Mouse (Mus musculus): ENCODE measurements at regions not wholly inside any gene's neighbourhood (a gene's known extent, or its start where the extent isn't known, plus 50 kb on each side); places are given as distances from the start of the nearest gene placed in this dataset.
A peak's percentile ranks its signal among the peaks of the same experiment; 100 is the strongest.

DNA sequence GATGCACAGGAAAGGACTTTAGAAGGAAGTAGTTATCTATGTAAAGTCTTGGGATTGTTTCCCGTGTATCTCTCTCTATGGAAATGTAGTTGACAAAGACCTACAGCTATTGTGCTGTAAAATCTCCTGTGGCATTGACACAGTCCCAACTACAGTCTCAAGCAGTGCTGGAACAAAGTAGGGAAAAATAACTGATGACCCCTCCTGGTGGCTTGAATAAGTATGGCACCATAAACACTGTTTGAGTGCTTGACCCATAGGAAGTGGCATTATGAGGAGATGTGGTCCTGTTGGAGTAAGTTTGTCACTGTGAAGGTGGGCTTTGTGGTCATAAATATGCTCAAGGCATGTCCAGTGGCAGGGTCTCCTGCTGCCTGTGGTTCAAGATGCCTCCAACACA lies 928.4 kb upstream of the Mms22l start:
- ATAC-seq (ENCODE audit: low FRiP score) (no peak), DNase-seq (ENCODE audit: low spot score, missing footprints) (no peak)
- 65% methylated on average over 1 of the region's 1 CpGs for WGBS
- no peaks in the 10 kb centered on the region for H3K27me3 ChIP-seq (ENCODE audit: control insufficient read depth, insufficient read depth, low read length)
- no peaks in the 10 kb centered on the region for H3K9me3 ChIP-seq (ENCODE audit: control insufficient read depth, low read length)
- H3K9ac ChIP-seq (ENCODE audit: low read length): no peak overlapping the region
- H3K4me2 ChIP-seq: no peak overlapping the region
- no peak overlapping the region for H3K4me3 ChIP-seq (ENCODE audit: low read depth, low read length)
- no peaks in the 10 kb centered on the region for H3K36me3 ChIP-seq (ENCODE audit: control insufficient read depth, insufficient read depth, low read length)
- no peaks in the 10 kb centered on the region for H3K4me1 ChIP-seq (ENCODE audit: control insufficient read depth, insufficient read depth, low read length)
- H3K27ac ChIP-seq (ENCODE audit: low read depth, low read length): no peak overlapping the region

DNA sequence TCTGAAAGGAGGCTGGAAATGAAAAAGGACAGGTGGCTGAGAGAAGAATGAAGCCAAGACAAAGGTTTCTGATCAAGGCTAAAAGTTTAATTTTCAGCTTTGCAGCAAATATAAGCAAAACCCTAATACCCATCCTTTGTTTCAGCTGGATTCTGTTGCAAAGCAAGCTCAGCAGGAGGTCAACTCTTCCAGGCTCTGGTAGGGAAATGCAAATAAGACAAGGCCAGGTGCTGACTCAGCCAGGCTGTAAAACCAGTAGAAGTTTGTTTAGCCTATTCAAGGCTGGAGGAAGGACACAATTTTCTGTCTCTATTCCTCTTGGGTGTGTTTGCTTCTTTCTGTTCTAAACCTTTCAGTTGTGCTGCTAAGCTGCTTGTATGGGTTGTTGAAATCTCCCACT lies 923.2 kb upstream of the Mms22l start:
- Histone ChIP-seq H3K9me3 (ENCODE audit: control insufficient read depth, low read length) (no peaks in the 10 kb centered on the region), H3K4me2 (no peak overlapping the region), H3K4me3 (ENCODE audit: low read depth, low read length) (no peak overlapping the region), H3K4me1 (ENCODE audit: control insufficient read depth, insufficient read depth, low read length) (no peaks in the 10 kb centered on the region), H3K27me3 (ENCODE audit: control insufficient read depth, insufficient read depth, low read length) (no peaks in the 10 kb centered on the region; the same call in 1 of the 2 replicates), H3K27ac (ENCODE audit: low read depth, low read length) (no peak overlapping the region), H3K9ac (ENCODE audit: low read length) (no peak overlapping the region), H3K36me3 (ENCODE audit: control insufficient read depth, insufficient read depth, low read length) (no peaks in the 10 kb centered on the region)
- DNase-seq (ENCODE audit: low spot score, missing footprints): no peak
- ATAC-seq (ENCODE audit: low FRiP score): no peak

DNA sequence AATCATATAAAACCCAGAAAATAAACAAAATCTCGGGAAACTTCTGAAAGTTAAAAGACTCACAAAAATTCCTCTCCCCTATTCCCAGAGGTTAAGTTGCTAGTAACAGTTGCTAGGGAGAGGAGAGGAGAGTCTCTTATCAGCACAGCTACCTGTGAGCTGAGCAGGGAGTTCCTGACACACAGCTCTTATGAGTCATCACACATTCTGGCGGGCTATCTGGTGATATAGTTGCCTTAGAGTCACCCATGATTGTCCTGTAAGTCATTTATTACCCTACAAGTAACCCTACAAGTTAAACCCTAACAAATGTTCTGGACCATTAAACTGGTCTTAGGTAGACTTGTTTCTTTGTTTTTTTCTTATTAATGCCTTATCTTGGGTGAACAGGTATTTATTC lies 908.8 kb upstream of the Mms22l start:
- Histone ChIP-seq H3K27me3 (ENCODE audit: control insufficient read depth, insufficient read depth, low read length) (no peaks in the 10 kb centered on the region), H3K4me2 (no peak overlapping the region), H3K9ac (ENCODE audit: low read length) (no peak overlapping the region), H3K36me3 (ENCODE audit: control insufficient read depth, insufficient read depth, low read length) (no peaks in the 10 kb centered on the region), H3K27ac (ENCODE audit: low read depth, low read length) (no peak overlapping the region), H3K4me1 (ENCODE audit: control insufficient read depth, insufficient read depth, low read length) (peaks cover 6% of the 10 kb centered on the region; the same call in 1 of the 2 replicates), H3K4me3 (ENCODE audit: low read depth, low read length) (no peak overlapping the region), H3K9me3 (ENCODE audit: control insufficient read depth, low read length) (no peaks in the 10 kb centered on the region)
- 77% methylated on average over 2 of the region's 2 CpGs for WGBS
- DNase-seq (ENCODE audit: low spot score, missing footprints) (no peak), ATAC-seq (ENCODE audit: low FRiP score) (no peak)

DNA sequence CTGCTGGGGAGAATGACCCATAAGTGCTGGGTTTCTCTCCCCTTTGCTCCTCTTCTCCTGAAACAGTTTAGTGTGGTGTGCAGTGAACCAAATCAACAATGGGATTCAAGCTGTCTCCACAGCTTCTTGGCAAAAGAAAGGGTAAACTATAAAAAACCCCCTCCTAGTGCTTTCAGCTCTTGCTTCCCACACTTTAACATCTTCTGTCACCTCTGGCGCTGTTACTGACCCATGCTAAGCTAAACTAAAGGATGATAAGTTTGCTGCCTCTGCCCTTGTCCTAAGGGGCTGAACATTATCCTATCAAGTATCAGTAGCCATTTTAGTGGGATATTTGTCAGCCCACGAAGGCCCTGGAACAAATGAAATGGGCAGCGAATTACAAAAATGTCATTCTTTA lies 905.4 kb upstream of the Mms22l start:
- Histone ChIP-seq H3K27me3 (ENCODE audit: control insufficient read depth, insufficient read depth, low read length) (no peaks in the 10 kb centered on the region), H3K4me3 (ENCODE audit: low read depth, low read length) (no peak overlapping the region), H3K27ac (ENCODE audit: low read depth, low read length) (peak overlapping the region; percentile 44; the same call in 1 of the 2 replicates), H3K4me2 (no peak overlapping the region), H3K9ac (ENCODE audit: low read length) (no peak overlapping the region), H3K36me3 (ENCODE audit: control insufficient read depth, insufficient read depth, low read length) (no peaks in the 10 kb centered on the region), H3K4me1 (ENCODE audit: control insufficient read depth, insufficient read depth, low read length) (peaks cover 6% of the 10 kb centered on the region; the same call in 1 of the 2 replicates), H3K9me3 (ENCODE audit: control insufficient read depth, low read length) (no peaks in the 10 kb centered on the region)
- WGBS: 25% methylated on average over 3 of the region's 3 CpGs
- ATAC-seq (ENCODE audit: low FRiP score) (peak; percentile 24; the same call in 1 of the 2 replicates), DNase-seq (ENCODE audit: low spot score, missing footprints) (no peak)

DNA sequence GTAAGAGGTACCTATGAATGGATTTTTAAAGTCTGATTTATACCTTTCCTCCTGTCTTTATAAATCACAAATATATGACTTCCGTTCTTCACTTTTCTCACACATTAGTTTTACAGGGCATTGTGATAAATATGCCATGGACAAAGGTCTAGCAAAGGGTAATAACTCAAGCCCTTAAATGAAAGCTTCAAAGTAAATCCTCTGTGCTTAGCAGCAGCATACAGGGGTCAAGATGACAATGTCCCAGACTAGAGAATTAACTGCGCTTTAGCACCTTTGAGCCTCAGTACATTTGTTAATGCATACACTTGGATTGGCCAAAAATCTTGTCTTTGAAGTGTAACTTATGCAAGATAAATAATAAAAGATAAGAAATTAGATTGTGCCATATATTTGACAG lies 904.7 kb upstream of the Mms22l start:
- Histone ChIP-seq H3K27ac (ENCODE audit: low read depth, low read length) (no peak overlapping the region), H3K27me3 (ENCODE audit: control insufficient read depth, insufficient read depth, low read length) (no peaks in the 10 kb centered on the region), H3K4me2 (no peak overlapping the region), H3K9me3 (ENCODE audit: control insufficient read depth, low read length) (no peaks in the 10 kb centered on the region), H3K4me1 (ENCODE audit: control insufficient read depth, insufficient read depth, low read length) (peaks cover 6% of the 10 kb centered on the region; the same call in 1 of the 2 replicates), H3K36me3 (ENCODE audit: control insufficient read depth, insufficient read depth, low read length) (no peaks in the 10 kb centered on the region), H3K9ac (ENCODE audit: low read length) (no peak overlapping the region), H3K4me3 (ENCODE audit: low read depth, low read length) (no peak overlapping the region)
- ATAC-seq (ENCODE audit: low FRiP score): no peak
- WGBS: 35% methylated on average over 2 of the region's 2 CpGs
- DNase-seq (ENCODE audit: low spot score, missing footprints): no peak

DNA sequence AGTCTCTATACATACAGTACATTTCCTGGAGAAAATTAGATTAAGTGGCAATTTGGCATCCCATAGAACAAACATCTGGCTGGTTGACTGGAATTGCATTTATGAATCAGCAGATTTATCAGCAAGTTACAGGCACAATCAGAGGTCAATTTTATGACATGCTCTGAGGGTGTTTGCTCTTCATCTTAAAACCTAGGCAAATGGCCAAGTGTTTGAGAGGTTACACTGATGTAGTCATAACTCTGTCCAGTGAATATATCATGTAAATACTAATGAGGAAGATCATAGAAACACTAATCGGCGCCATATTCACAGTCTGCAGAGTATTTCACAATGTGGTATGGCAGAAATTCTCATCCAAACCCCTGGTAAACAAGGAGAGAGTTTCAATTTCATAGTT lies 896.2 kb upstream of the Mms22l start:
- Histone ChIP-seq H3K4me3 (ENCODE audit: low read depth, low read length) (no peak overlapping the region), H3K4me2 (no peak overlapping the region), H3K9me3 (ENCODE audit: control insufficient read depth, low read length) (no peaks in the 10 kb centered on the region), H3K36me3 (ENCODE audit: control insufficient read depth, insufficient read depth, low read length) (no peaks in the 10 kb centered on the region), H3K27me3 (ENCODE audit: control insufficient read depth, insufficient read depth, low read length) (no peaks in the 10 kb centered on the region), H3K9ac (ENCODE audit: low read length) (no peak overlapping the region), H3K27ac (ENCODE audit: low read depth, low read length) (no peak overlapping the region), H3K4me1 (ENCODE audit: control insufficient read depth, insufficient read depth, low read length) (peaks cover 13% of the 10 kb centered on the region; the same call in 1 of the 2 replicates)
- DNase-seq (ENCODE audit: low spot score, missing footprints): no peak
- ATAC-seq (ENCODE audit: low FRiP score): no peak
- WGBS: 92% methylated on average over 2 of the region's 2 CpGs

DNA sequence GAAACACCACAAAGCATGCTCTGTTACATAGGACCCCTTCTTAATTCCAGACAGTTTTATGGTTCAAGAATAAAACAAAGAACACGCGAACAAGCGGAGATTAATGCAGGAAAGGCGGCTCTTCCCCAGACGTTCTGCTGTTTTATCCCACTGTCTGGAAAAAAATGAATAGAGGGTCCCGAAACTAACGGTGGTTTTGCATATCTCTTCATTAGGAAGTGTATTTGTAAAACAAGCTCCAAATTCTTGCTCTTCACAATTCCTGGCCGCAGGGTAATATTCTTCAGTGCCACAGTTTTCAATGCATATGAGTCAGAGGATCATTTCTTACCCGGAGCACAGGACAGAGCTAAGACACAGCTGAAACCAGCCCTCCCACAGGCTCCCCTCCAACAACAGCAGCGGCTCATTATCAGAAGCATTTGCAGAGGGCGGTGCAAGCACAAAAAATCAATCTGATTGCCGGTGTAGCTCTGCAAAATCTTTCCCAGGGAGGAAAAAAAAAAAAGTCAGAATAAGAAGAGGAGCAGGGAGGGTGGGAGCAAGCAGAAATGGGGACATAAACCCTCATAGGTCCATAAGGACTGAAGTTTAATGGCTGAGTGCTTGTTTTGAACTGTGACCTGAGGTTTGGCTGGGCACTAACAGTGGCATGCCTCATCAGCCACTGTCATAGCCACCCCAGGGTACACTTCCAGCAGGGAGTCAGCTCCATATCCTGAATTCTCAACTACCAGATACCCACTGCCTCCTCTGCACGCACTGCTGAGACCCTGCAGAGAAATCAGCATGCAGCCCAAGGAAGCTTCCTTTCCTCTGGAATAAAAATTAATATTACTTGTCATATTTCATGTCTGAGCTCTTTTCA lies 894.6 kb upstream of the Mms22l start:
- peak overlapping the region; percentile 9 for H3K4me3 ChIP-seq (ENCODE audit: low read depth, low read length)
- no peaks in the 10 kb centered on the region for H3K36me3 ChIP-seq (ENCODE audit: control insufficient read depth, insufficient read depth, low read length)
- ATAC-seq (ENCODE audit: low FRiP score) (peak; percentile 79), DNase-seq (ENCODE audit: low spot score, missing footprints) (peak; percentile 94)
- H3K27ac ChIP-seq (ENCODE audit: low read depth, low read length): peak overlapping the region; percentile 74
- peaks cover 17% of the 10 kb centered on the region; the same call in 1 of the 2 replicates for H3K4me1 ChIP-seq (ENCODE audit: control insufficient read depth, insufficient read depth, low read length)
- peak overlapping the region; percentile 36 for H3K4me2 ChIP-seq
- peak overlapping the region; percentile 36; the same call in 1 of the 2 replicates for H3K9ac ChIP-seq (ENCODE audit: low read length)
- 12% methylated on average over 13 of the region's 13 CpGs for WGBS
- H3K9me3 ChIP-seq (ENCODE audit: control insufficient read depth, low read length): no peaks in the 10 kb centered on the region
- no peaks in the 10 kb centered on the region for H3K27me3 ChIP-seq (ENCODE audit: control insufficient read depth, insufficient read depth, low read length)

DNA sequence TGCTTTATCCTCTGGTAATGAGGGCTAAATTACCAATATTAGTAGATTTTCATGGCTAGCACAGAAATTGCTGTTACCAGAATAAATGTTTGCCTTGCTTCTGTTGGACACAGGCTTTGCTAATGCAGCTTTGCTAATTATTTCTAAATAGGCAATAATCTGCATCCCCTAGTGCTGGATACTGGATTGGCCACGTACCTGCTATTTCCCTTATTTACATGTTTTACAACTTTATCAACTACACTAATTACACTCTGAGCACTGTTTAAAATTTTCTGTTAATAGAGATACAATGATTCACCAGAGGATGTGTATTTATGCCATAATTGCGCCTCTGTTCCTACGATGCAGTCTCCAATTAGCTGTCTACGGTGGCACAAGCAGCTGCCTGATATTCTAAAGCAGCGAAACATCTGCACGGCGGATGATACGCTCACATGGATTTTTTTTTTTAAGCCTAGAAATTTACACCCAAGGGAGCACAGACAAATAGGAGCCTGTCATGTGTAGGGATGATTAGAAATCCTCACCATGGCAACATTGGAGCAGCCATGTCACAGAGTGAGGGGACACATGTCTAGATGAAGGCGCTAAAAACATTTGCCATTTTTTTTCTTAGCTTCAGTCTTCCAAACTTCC lies 893.8 kb upstream of the Mms22l start:
- H3K9ac ChIP-seq (ENCODE audit: low read length): peak overlapping the region; percentile 14; the same call in 1 of the 2 replicates
- WGBS: 22% methylated on average over 9 of the region's 9 CpGs
- peaks cover 17% of the 10 kb centered on the region; the same call in 1 of the 2 replicates for H3K4me1 ChIP-seq (ENCODE audit: control insufficient read depth, insufficient read depth, low read length)
- DNase-seq (ENCODE audit: low spot score, missing footprints): peak; percentile 84
- ATAC-seq (ENCODE audit: low FRiP score): peak; percentile 82
- H3K27me3 ChIP-seq (ENCODE audit: control insufficient read depth, insufficient read depth, low read length): no peaks in the 10 kb centered on the region
- H3K4me3 ChIP-seq (ENCODE audit: low read depth, low read length): no peak overlapping the region; the same call in 1 of the 2 replicates
- peak overlapping the region; percentile 74 for H3K27ac ChIP-seq (ENCODE audit: low read depth, low read length)
- peak overlapping the region; percentile 36 for H3K4me2 ChIP-seq
- no peaks in the 10 kb centered on the region for H3K36me3 ChIP-seq (ENCODE audit: control insufficient read depth, insufficient read depth, low read length)
- H3K9me3 ChIP-seq (ENCODE audit: control insufficient read depth, low read length): no peaks in the 10 kb centered on the region

DNA sequence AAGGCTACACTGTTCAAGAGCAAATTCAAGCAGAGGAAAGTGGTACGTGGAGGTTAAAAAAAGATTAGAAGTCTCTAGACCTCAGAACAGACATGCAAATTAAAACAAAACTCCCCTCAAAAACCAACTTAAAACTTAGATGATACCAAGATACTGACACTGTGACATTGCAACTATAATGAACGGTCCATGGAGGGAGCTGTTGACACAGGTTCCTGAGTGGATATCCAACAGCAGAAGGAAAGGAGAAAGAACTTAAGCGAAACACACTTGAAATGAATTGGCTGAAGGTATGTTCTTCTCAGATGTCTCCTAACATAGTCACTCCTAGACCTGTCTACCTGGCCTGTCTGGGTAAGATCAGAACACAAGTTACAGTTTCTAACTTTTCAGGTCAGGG lies 888.9 kb upstream of the Mms22l start:
- 50% methylated on average over 3 of the region's 3 CpGs for WGBS
- no peak overlapping the region for H3K9ac ChIP-seq (ENCODE audit: low read length)
- DNase-seq (ENCODE audit: low spot score, missing footprints): no peak
- no peak overlapping the region for H3K4me3 ChIP-seq (ENCODE audit: low read depth, low read length)
- ATAC-seq (ENCODE audit: low FRiP score): no peak
- no peaks in the 10 kb centered on the region for H3K9me3 ChIP-seq (ENCODE audit: control insufficient read depth, low read length)
- H3K27me3 ChIP-seq (ENCODE audit: control insufficient read depth, insufficient read depth, low read length): no peaks in the 10 kb centered on the region
- no peaks in the 10 kb centered on the region for H3K36me3 ChIP-seq (ENCODE audit: control insufficient read depth, insufficient read depth, low read length)
- H3K27ac ChIP-seq (ENCODE audit: low read depth, low read length): no peak overlapping the region
- peaks cover 7% of the 10 kb centered on the region; the same call in 1 of the 2 replicates for H3K4me1 ChIP-seq (ENCODE audit: control insufficient read depth, insufficient read depth, low read length)
- no peak overlapping the region for H3K4me2 ChIP-seq

Measured in midbrain, embryonic 11.5 days (tissue).